Mouse (Mus musculus): ENCODE measurements around the gene Atic. TPM values are rescaled to one million over a fixed set of nuclear protein-coding genes. Genes with fewer than 3 reads are reported as not detected.
A peak's percentile ranks its signal among the peaks of the same experiment; 100 is the strongest.

The Atic gene
- 31.8 and 31.9 TPM in 2 replicates for polyA plus RNA-seq (2014; fragmentation: Nextera tagmentation; extraction: Ambion mirVana)

- H3K27me3 ChIP-seq (ENCODE audit: control insufficient read depth, insufficient read depth, low read length), result no peaks in the 10 kb centered on the region
- H3K36me3 ChIP-seq (ENCODE audit: control insufficient read depth, insufficient read depth, low read length), result peaks cover 31% of the 10 kb centered on the region
- ATAC-seq (ENCODE audit: insufficient number of reproducible peaks, insufficient read depth, low FRiP score, low read depth), result peak; percentile 100
- whole genome bisulfite sequencing, result under 1% methylated on average over 55 of the region's 55 CpGs
- peak within 1 kb of the TSS; percentile 53 to 70 for H3K4me3 ChIP-seq (ENCODE audit: control insufficient read depth in 1 of 2, insufficient read depth in 1 of 2, low read depth in 1 of 2, low read length in 2 of 2)
- H3K27ac ChIP-seq (replicated peaks in 1 of 2; ENCODE audit: control insufficient read depth in 1 of 2, insufficient read depth in 1 of 2, low read depth in 2 of 2, low read length in 2 of 2), result peak within 1 kb of the TSS; percentile 68 to 73
- H3K9ac ChIP-seq (ENCODE audit: low read length), result peak within 1 kb of the TSS; percentile 83
- H3K4me1 ChIP-seq (ENCODE audit: control insufficient read depth in 2 of 2, insufficient read depth in 2 of 2, low read length in 2 of 2), result peaks cover 3 to 12% of the 10 kb centered on the region in 2 experiments; a peak in 3 of 4 replicates
- no peaks in the 10 kb centered on the region for H3K9me3 ChIP-seq (ENCODE audit: control insufficient read depth, low read length)
- peak within 1 kb of the TSS; percentile 92 for H3K4me2 ChIP-seq (ENCODE audit: low read length)
Measured at GRCm38 (mm10) chr1:71556688-71557612, at the start of gene Atic. Atic (plus strand) TSS chr1:71557150.

GRCm38 (mm10) chr1:71507251-71507650, 49.7 kb upstream of the Atic start:
- ATAC-seq (ENCODE audit: insufficient number of reproducible peaks, insufficient read depth, low FRiP score, low read depth), result no peak
- H3K9me3 ChIP-seq (ENCODE audit: control insufficient read depth, low read length), result no peaks in the 10 kb centered on the region
- H3K27ac ChIP-seq (replicated peaks in 1 of 2; ENCODE audit: control insufficient read depth in 1 of 2, insufficient read depth in 1 of 2, low read depth in 2 of 2, low read length in 2 of 2), result no peak overlapping the region
- no peak overlapping the region for H3K9ac ChIP-seq (ENCODE audit: low read length)
- H3K4me3 ChIP-seq (ENCODE audit: control insufficient read depth in 1 of 2, insufficient read depth in 1 of 2, low read depth in 1 of 2, low read length in 2 of 2), result no peak overlapping the region
- no peaks in the 10 kb centered on the region for H3K27me3 ChIP-seq (ENCODE audit: control insufficient read depth, insufficient read depth, low read length)
- no peaks in the 10 kb centered on the region for H3K36me3 ChIP-seq (ENCODE audit: control insufficient read depth, insufficient read depth, low read length)
- H3K4me2 ChIP-seq (ENCODE audit: low read length), result no peak overlapping the region
- 24% methylated on average over 9 of the region's 9 CpGs for WGBS
- H3K4me1 ChIP-seq (ENCODE audit: control insufficient read depth in 2 of 2, insufficient read depth in 2 of 2, low read length in 2 of 2), result no peaks in the 10 kb centered on the region

- no peak for ATAC-seq (ENCODE audit: insufficient number of reproducible peaks, insufficient read depth, low FRiP score, low read depth)
- 73% methylated on average over 4 of the region's 4 CpGs for WGBS
- no peaks in the 10 kb centered on the region for H3K36me3 ChIP-seq (ENCODE audit: control insufficient read depth, insufficient read depth, low read length)
- H3K9ac ChIP-seq (ENCODE audit: low read length), result no peak overlapping the region
- peaks cover 5% of the 10 kb centered on the region; the same call in 1 of the 2 replicates for H3K9me3 ChIP-seq (ENCODE audit: control insufficient read depth, low read length)
- no peaks in the 10 kb centered on the region for H3K27me3 ChIP-seq (ENCODE audit: control insufficient read depth, insufficient read depth, low read length)
- H3K4me3 ChIP-seq (ENCODE audit: control insufficient read depth in 1 of 2, insufficient read depth in 1 of 2, low read depth in 1 of 2, low read length in 2 of 2), result no peak overlapping the region
- H3K4me1 ChIP-seq (ENCODE audit: control insufficient read depth in 2 of 2, insufficient read depth in 2 of 2, low read length in 2 of 2), result no peaks in the 10 kb centered on the region
- H3K27ac ChIP-seq (replicated peaks in 1 of 2; ENCODE audit: control insufficient read depth in 1 of 2, insufficient read depth in 1 of 2, low read depth in 2 of 2, low read length in 2 of 2), result no peak overlapping the region
- no peak overlapping the region for H3K4me2 ChIP-seq (ENCODE audit: low read length)
Measured at GRCm38 (mm10) chr1:71515041-71515440, 41.9 kb upstream of the Atic start.

GRCm38 (mm10) chr1:71528808-71529648, 27.9 kb upstream of the Atic start:
- no peak overlapping the region for H3K27ac ChIP-seq (replicated peaks in 1 of 2; ENCODE audit: control insufficient read depth in 1 of 2, insufficient read depth in 1 of 2, low read depth in 2 of 2, low read length in 2 of 2)
- H3K36me3 ChIP-seq (ENCODE audit: control insufficient read depth, insufficient read depth, low read length), result no peaks in the 10 kb centered on the region
- H3K27me3 ChIP-seq (ENCODE audit: control insufficient read depth, insufficient read depth, low read length), result no peaks in the 10 kb centered on the region
- H3K4me2 ChIP-seq (ENCODE audit: low read length), result no peak overlapping the region
- peaks cover 0 to 2% of the 10 kb centered on the region in 2 experiments; a peak in 1 of 4 replicates for H3K4me1 ChIP-seq (ENCODE audit: control insufficient read depth in 2 of 2, insufficient read depth in 2 of 2, low read length in 2 of 2)
- H3K9me3 ChIP-seq (ENCODE audit: control insufficient read depth, low read length), result no peaks in the 10 kb centered on the region
- ATAC-seq (ENCODE audit: insufficient number of reproducible peaks, insufficient read depth, low FRiP score, low read depth), result no peak
- H3K4me3 ChIP-seq (ENCODE audit: control insufficient read depth in 1 of 2, insufficient read depth in 1 of 2, low read depth in 1 of 2, low read length in 2 of 2), result no peak overlapping the region
- H3K9ac ChIP-seq (ENCODE audit: low read length), result no peak overlapping the region
- 82% methylated on average over 18 of the region's 18 CpGs for WGBS

- ATAC-seq (ENCODE audit: insufficient number of reproducible peaks, insufficient read depth, low FRiP score, low read depth), result no peak
- Histone ChIP-seq H3K27me3 (ENCODE audit: control insufficient read depth, insufficient read depth, low read length) (no peaks in the 10 kb centered on the region), H3K4me1 (ENCODE audit: control insufficient read depth in 2 of 2, insufficient read depth in 2 of 2, low read length in 2 of 2) (peaks cover 0 to 2% of the 10 kb centered on the region in 2 experiments; a peak in 1 of 4 replicates), H3K27ac (replicated peaks in 1 of 2; ENCODE audit: control insufficient read depth in 1 of 2, insufficient read depth in 1 of 2, low read depth in 2 of 2, low read length in 2 of 2) (no peak overlapping the region), H3K9me3 (ENCODE audit: control insufficient read depth, low read length) (no peaks in the 10 kb centered on the region), H3K4me3 (ENCODE audit: control insufficient read depth in 1 of 2, insufficient read depth in 1 of 2, low read depth in 1 of 2, low read length in 2 of 2) (no peak overlapping the region), H3K36me3 (ENCODE audit: control insufficient read depth, insufficient read depth, low read length) (no peaks in the 10 kb centered on the region), H3K9ac (ENCODE audit: low read length) (no peak overlapping the region), H3K4me2 (ENCODE audit: low read length) (no peak overlapping the region)
- 68% methylated on average over 2 of the region's 2 CpGs for WGBS
Measured at GRCm38 (mm10) chr1:71530779-71531178, 26.2 kb upstream of the Atic start.

- Histone ChIP-seq H3K9me3 (ENCODE audit: control insufficient read depth, low read length) (no peaks in the 10 kb centered on the region), H3K36me3 (ENCODE audit: control insufficient read depth, insufficient read depth, low read length) (no peaks in the 10 kb centered on the region), H3K4me1 (ENCODE audit: control insufficient read depth in 2 of 2, insufficient read depth in 2 of 2, low read length in 2 of 2) (peaks cover 0 to 2% of the 10 kb centered on the region in 2 experiments; a peak in 1 of 4 replicates), H3K27ac (replicated peaks in 1 of 2; ENCODE audit: control insufficient read depth in 1 of 2, insufficient read depth in 1 of 2, low read depth in 2 of 2, low read length in 2 of 2) (no peak overlapping the region), H3K4me2 (ENCODE audit: low read length) (no peak overlapping the region), H3K9ac (ENCODE audit: low read length) (no peak overlapping the region), H3K4me3 (ENCODE audit: control insufficient read depth in 1 of 2, insufficient read depth in 1 of 2, low read depth in 1 of 2, low read length in 2 of 2) (no peak overlapping the region), H3K27me3 (ENCODE audit: control insufficient read depth, insufficient read depth, low read length) (no peaks in the 10 kb centered on the region)
- 13% methylated on average over 7 of the region's 7 CpGs for WGBS
- no peak for ATAC-seq (ENCODE audit: insufficient number of reproducible peaks, insufficient read depth, low FRiP score, low read depth)
Measured at GRCm38 (mm10) chr1:71531653-71532052, 25.3 kb upstream of the Atic start.

- 84% methylated on average over 4 of the region's 4 CpGs for WGBS
- Histone ChIP-seq H3K4me2 (ENCODE audit: low read length) (no peak overlapping the region), H3K27me3 (ENCODE audit: control insufficient read depth, insufficient read depth, low read length) (no peaks in the 10 kb centered on the region), H3K27ac (replicated peaks in 1 of 2; ENCODE audit: control insufficient read depth in 1 of 2, insufficient read depth in 1 of 2, low read depth in 2 of 2, low read length in 2 of 2) (no peak overlapping the region), H3K4me3 (ENCODE audit: control insufficient read depth in 1 of 2, insufficient read depth in 1 of 2, low read depth in 1 of 2, low read length in 2 of 2) (no peak overlapping the region), H3K9me3 (ENCODE audit: control insufficient read depth, low read length) (peaks cover 3% of the 10 kb centered on the region; the same call in 1 of the 2 replicates), H3K36me3 (ENCODE audit: control insufficient read depth, insufficient read depth, low read length) (no peaks in the 10 kb centered on the region), H3K9ac (ENCODE audit: low read length) (no peak overlapping the region), H3K4me1 (ENCODE audit: control insufficient read depth in 2 of 2, insufficient read depth in 2 of 2, low read length in 2 of 2) (no peaks in the 10 kb centered on the region)
- ATAC-seq (ENCODE audit: insufficient number of reproducible peaks, insufficient read depth, low FRiP score, low read depth), result no peak
Measured at GRCm38 (mm10) chr1:71539641-71540040, 17.3 kb upstream of the Atic start.

Data from heart, embryonic 14.5 days (tissue).